Mouse (Mus musculus): ENCODE data around the gene Ccni. TPM values are rescaled to one million over a fixed set of nuclear protein-coding genes. Genes with fewer than 3 reads are reported as not detected.

The Ccni gene
- polyA plus RNA-seq, 1 experiment from 2014 or later: 147 TPM

DNA sequence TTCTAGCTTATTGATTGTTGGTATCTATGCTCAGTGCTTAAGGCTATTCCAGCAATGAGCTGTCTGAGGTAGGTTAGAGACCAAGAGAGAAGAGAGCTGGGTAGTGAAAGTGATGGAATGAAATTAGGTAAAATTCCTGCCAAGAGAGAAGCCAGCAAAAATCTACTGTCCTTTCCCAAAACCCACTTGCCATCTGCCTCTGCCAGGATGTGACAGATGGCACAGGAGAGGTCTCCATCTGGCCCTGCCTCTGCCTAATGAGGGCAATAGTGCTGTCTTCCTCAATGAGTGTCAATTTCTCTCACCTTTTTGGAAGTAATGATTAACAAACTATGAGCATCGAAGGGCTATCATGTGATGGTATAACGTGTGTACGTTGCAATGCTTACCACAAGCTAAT is 29.6 kb upstream of the Ccni start:
- Histone ChIP-seq H3K27me3 (ENCODE audit: control insufficient read depth, insufficient read depth, low read length) (no peaks in the 10 kb centered on the region), H3K9me3 (ENCODE audit: control insufficient read depth, low read length) (no peaks in the 10 kb centered on the region), H3K27ac (replicated peaks; ENCODE audit: low read depth, low read length) (no peak overlapping the region), H3K4me1 (ENCODE audit: control insufficient read depth, insufficient read depth, low read length) (no peaks in the 10 kb centered on the region), H3K9ac (ENCODE audit: low read length) (no peak overlapping the region), H3K4me2 (ENCODE audit: low read depth, severe bottlenecking) (no peak overlapping the region), H3K36me3 (ENCODE audit: control insufficient read depth, insufficient read depth, low read length) (no peaks in the 10 kb centered on the region), H3K4me3 (ENCODE audit: low read depth, low read length) (no peak overlapping the region)
- no peak for ATAC-seq (ENCODE audit: insufficient number of reproducible peaks, low FRiP score, low TSS enrichment, low read depth)
- DNase-seq (ENCODE audit: low spot score): no peak
- 77% methylated on average over 3 of the region's 3 CpGs for WGBS

GRCm38 (mm10) chr5:93234605-93235004 is 28.3 kb upstream of the Ccni start:
- no peak overlapping the region for H3K9ac ChIP-seq (ENCODE audit: low read length)
- no peak for ATAC-seq (ENCODE audit: insufficient number of reproducible peaks, low FRiP score, low TSS enrichment, low read depth)

DNA sequence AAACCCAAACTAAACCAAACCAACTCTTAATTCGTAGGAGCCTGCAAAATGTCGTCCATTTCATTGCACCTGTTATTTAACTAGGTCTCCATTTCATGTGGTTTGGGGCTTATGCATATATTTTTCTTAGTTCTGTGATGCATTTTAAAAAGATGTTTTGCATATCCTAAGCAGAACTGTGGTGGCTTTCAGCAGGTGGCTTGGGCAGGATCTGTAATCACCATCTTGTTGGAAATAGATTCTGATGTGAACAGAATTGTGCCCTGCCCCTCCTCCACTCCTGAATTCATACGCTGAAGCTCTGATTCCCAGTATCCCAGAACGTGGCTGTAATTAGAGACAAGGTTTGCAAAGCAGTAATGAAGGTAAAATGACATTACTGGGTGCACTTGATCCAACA is 27.8 kb upstream of the Ccni start:
- ATAC-seq (ENCODE audit: insufficient number of reproducible peaks, low FRiP score, low TSS enrichment, low read depth) (no peak), DNase-seq (ENCODE audit: low spot score) (no peak)
- Histone ChIP-seq H3K9ac (ENCODE audit: low read length) (no peak overlapping the region), H3K4me1 (ENCODE audit: control insufficient read depth, insufficient read depth, low read length) (no peaks in the 10 kb centered on the region), H3K36me3 (ENCODE audit: control insufficient read depth, insufficient read depth, low read length) (no peaks in the 10 kb centered on the region), H3K4me2 (ENCODE audit: low read depth, severe bottlenecking) (no peak overlapping the region), H3K27me3 (ENCODE audit: control insufficient read depth, insufficient read depth, low read length) (no peaks in the 10 kb centered on the region), H3K27ac (replicated peaks; ENCODE audit: low read depth, low read length) (no peak overlapping the region), H3K9me3 (ENCODE audit: control insufficient read depth, low read length) (no peaks in the 10 kb centered on the region), H3K4me3 (ENCODE audit: low read depth, low read length) (no peak overlapping the region)
- WGBS: 75% methylated on average over 4 of the region's 4 CpGs

More at GRCm38 (mm10) chr5:93234605-93235004, 28.3 kb upstream of the Ccni start:
- 77% methylated on average over 2 of the region's 2 CpGs for WGBS
- Histone ChIP-seq H3K4me1 (ENCODE audit: control insufficient read depth, insufficient read depth, low read length) (no peaks in the 10 kb centered on the region), H3K27ac (replicated peaks; ENCODE audit: low read depth, low read length) (no peak overlapping the region), H3K4me3 (ENCODE audit: low read depth, low read length) (no peak overlapping the region), H3K9me3 (ENCODE audit: control insufficient read depth, low read length) (no peaks in the 10 kb centered on the region), H3K36me3 (ENCODE audit: control insufficient read depth, insufficient read depth, low read length) (no peaks in the 10 kb centered on the region), H3K27me3 (ENCODE audit: control insufficient read depth, insufficient read depth, low read length) (no peaks in the 10 kb centered on the region), H3K4me2 (ENCODE audit: low read depth, severe bottlenecking) (no peak overlapping the region)
- DNase-seq (ENCODE audit: low spot score): no peak

- Histone ChIP-seq H3K27ac (replicated peaks; ENCODE audit: low read depth, low read length) (no peak overlapping the region), H3K9me3 (ENCODE audit: control insufficient read depth, low read length) (no peaks in the 10 kb centered on the region), H3K27me3 (ENCODE audit: control insufficient read depth, insufficient read depth, low read length) (no peaks in the 10 kb centered on the region), H3K4me3 (ENCODE audit: low read depth, low read length) (no peak overlapping the region), H3K36me3 (ENCODE audit: control insufficient read depth, insufficient read depth, low read length) (no peaks in the 10 kb centered on the region), H3K4me2 (ENCODE audit: low read depth, severe bottlenecking) (no peak overlapping the region), H3K4me1 (ENCODE audit: control insufficient read depth, insufficient read depth, low read length) (no peaks in the 10 kb centered on the region), H3K9ac (ENCODE audit: low read length) (no peak overlapping the region)
- 97% methylated on average over 2 of the region's 2 CpGs for WGBS
- ATAC-seq (ENCODE audit: insufficient number of reproducible peaks, low FRiP score, low TSS enrichment, low read depth): no peak
- no peak for DNase-seq (ENCODE audit: low spot score)
Observed at GRCm38 (mm10) chr5:93232838-93233237, 26.5 kb upstream of the Ccni start.

GRCm38 (mm10) chr5:93231721-93232120 is 25.4 kb upstream of the Ccni start:
- DNase-seq (ENCODE audit: low spot score): no peak
- no peak overlapping the region for H3K9ac ChIP-seq (ENCODE audit: low read length)
- H3K4me2 ChIP-seq (ENCODE audit: low read depth, severe bottlenecking): no peak overlapping the region
- no peaks in the 10 kb centered on the region for H3K4me1 ChIP-seq (ENCODE audit: control insufficient read depth, insufficient read depth, low read length)
- no peak overlapping the region for H3K4me3 ChIP-seq (ENCODE audit: low read depth, low read length)
- no peaks in the 10 kb centered on the region for H3K27me3 ChIP-seq (ENCODE audit: control insufficient read depth, insufficient read depth, low read length)
- WGBS: 68% methylated on average over 3 of the region's 3 CpGs
- no peaks in the 10 kb centered on the region for H3K9me3 ChIP-seq (ENCODE audit: control insufficient read depth, low read length)
- no peaks in the 10 kb centered on the region for H3K36me3 ChIP-seq (ENCODE audit: control insufficient read depth, insufficient read depth, low read length)
- H3K27ac ChIP-seq (replicated peaks; ENCODE audit: low read depth, low read length): no peak overlapping the region
- no peak for ATAC-seq (ENCODE audit: insufficient number of reproducible peaks, low FRiP score, low TSS enrichment, low read depth)

DNA sequence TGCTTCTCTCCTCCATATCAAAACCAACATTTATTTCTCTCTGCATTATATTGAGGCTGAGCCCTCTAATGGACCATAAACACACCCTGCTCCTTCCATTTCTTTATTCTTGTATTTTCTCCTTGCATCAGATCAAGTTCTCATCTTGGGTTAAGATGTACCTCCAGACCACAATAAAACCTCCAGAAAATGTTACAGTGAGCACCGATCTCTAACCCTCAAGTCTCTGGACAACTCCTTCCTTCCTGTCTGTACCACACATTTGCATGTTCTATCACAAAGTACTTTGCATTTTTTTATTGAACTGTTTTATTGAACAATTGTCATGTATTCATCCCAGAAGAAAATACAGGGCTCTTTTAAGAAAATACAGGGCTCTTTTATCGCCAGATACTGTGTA is 23.2 kb upstream of the Ccni start:
- no peak for DNase-seq (ENCODE audit: low spot score)
- Histone ChIP-seq H3K9ac (ENCODE audit: low read length) (no peak overlapping the region), H3K4me1 (ENCODE audit: control insufficient read depth, insufficient read depth, low read length) (no peaks in the 10 kb centered on the region), H3K27me3 (ENCODE audit: control insufficient read depth, insufficient read depth, low read length) (no peaks in the 10 kb centered on the region), H3K9me3 (ENCODE audit: control insufficient read depth, low read length) (no peaks in the 10 kb centered on the region), H3K36me3 (ENCODE audit: control insufficient read depth, insufficient read depth, low read length) (no peaks in the 10 kb centered on the region), H3K4me3 (ENCODE audit: low read depth, low read length) (no peak overlapping the region), H3K27ac (replicated peaks; ENCODE audit: low read depth, low read length) (no peak overlapping the region), H3K4me2 (ENCODE audit: low read depth, severe bottlenecking) (no peak overlapping the region)
- no peak for ATAC-seq (ENCODE audit: insufficient number of reproducible peaks, low FRiP score, low TSS enrichment, low read depth)
- WGBS: 85% methylated on average over 2 of the region's 2 CpGs

DNA sequence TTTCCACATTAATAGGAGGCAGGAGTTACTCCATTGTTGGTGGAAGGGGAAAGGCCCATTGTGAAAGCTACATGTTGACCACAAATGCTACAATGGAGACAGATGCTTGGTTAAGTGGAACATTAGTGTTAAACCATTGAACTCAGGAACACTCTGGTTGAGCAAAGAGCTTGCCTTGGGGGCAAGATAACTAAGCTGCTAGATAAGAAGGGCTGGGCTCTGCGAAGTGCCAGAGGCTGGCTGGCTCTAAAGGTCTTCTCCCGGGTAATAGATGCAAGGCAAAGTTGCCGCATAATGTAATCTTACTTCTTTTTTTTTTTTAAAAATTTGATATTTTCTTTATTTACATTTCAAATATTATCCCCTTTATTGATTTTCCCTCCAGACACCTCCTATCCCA is 20.9 kb upstream of the Ccni start:
- Histone ChIP-seq H3K4me3 (ENCODE audit: low read depth, low read length) (no peak overlapping the region), H3K4me1 (ENCODE audit: control insufficient read depth, insufficient read depth, low read length) (no peaks in the 10 kb centered on the region), H3K27me3 (ENCODE audit: control insufficient read depth, insufficient read depth, low read length) (no peaks in the 10 kb centered on the region), H3K27ac (replicated peaks; ENCODE audit: low read depth, low read length) (no peak overlapping the region), H3K4me2 (ENCODE audit: low read depth, severe bottlenecking) (no peak overlapping the region), H3K36me3 (ENCODE audit: control insufficient read depth, insufficient read depth, low read length) (no peaks in the 10 kb centered on the region), H3K9me3 (ENCODE audit: control insufficient read depth, low read length) (no peaks in the 10 kb centered on the region), H3K9ac (ENCODE audit: low read length) (no peak overlapping the region)
- DNase-seq (ENCODE audit: low spot score) (no peak), ATAC-seq (ENCODE audit: insufficient number of reproducible peaks, low FRiP score, low TSS enrichment, low read depth) (no peak)
- WGBS: 84% methylated on average over 3 of the region's 3 CpGs

DNA sequence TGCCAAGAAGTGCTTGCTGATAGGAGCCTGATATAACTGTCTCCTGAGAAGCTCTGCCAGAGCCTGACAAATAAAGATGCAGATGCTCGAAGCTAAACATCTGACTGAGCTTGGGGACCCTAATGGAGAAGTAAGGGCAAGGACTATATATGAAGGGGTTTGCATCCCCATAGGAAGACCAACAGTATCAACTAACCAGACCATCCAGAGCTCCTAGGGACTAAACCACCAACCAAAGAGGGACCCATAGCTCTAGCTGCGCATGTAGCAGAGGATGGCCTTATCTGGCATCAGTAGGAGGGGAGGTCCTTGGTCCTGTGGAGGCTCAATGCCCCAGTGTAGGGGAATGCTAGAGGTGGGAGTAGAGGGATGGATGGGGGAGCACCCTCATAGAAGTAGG is 18.3 kb upstream of the Ccni start:
- H3K9ac ChIP-seq (ENCODE audit: low read length): no peak overlapping the region
- H3K4me3 ChIP-seq (ENCODE audit: low read depth, low read length): no peak overlapping the region
- no peak for DNase-seq (ENCODE audit: low spot score)
- no peaks in the 10 kb centered on the region for H3K27me3 ChIP-seq (ENCODE audit: control insufficient read depth, insufficient read depth, low read length)
- H3K36me3 ChIP-seq (ENCODE audit: control insufficient read depth, insufficient read depth, low read length): no peaks in the 10 kb centered on the region
- no peaks in the 10 kb centered on the region for H3K4me1 ChIP-seq (ENCODE audit: control insufficient read depth, insufficient read depth, low read length)
- H3K27ac ChIP-seq (replicated peaks; ENCODE audit: low read depth, low read length): no peak overlapping the region
- no peaks in the 10 kb centered on the region for H3K9me3 ChIP-seq (ENCODE audit: control insufficient read depth, low read length)
- 83% methylated on average over 2 of the region's 2 CpGs for WGBS
- no peak overlapping the region for H3K4me2 ChIP-seq (ENCODE audit: low read depth, severe bottlenecking)
- no peak for ATAC-seq (ENCODE audit: insufficient number of reproducible peaks, low FRiP score, low TSS enrichment, low read depth)

- WGBS: 75% methylated on average over 3 of the region's 3 CpGs
- H3K4me1 ChIP-seq (ENCODE audit: control insufficient read depth, insufficient read depth, low read length): no peaks in the 10 kb centered on the region
- H3K4me3 ChIP-seq (ENCODE audit: low read depth, low read length): no peak overlapping the region
- no peak overlapping the region for H3K4me2 ChIP-seq (ENCODE audit: low read depth, severe bottlenecking)
- no peak overlapping the region for H3K9ac ChIP-seq (ENCODE audit: low read length)
- H3K27me3 ChIP-seq (ENCODE audit: control insufficient read depth, insufficient read depth, low read length): no peaks in the 10 kb centered on the region
- H3K27ac ChIP-seq (replicated peaks; ENCODE audit: low read depth, low read length): no peak overlapping the region
- DNase-seq (ENCODE audit: low spot score) (no peak), ATAC-seq (ENCODE audit: insufficient number of reproducible peaks, low FRiP score, low TSS enrichment, low read depth) (no peak)
- H3K9me3 ChIP-seq (ENCODE audit: control insufficient read depth, low read length): no peaks in the 10 kb centered on the region
- H3K36me3 ChIP-seq (ENCODE audit: control insufficient read depth, insufficient read depth, low read length): no peaks in the 10 kb centered on the region
Observed at GRCm38 (mm10) chr5:93221661-93222060, 15.4 kb upstream of the Ccni start.

Data from limb, embryonic 11.5 days (tissue).